Mouse (Mus musculus): ENCODE results near the gene Cog2.

The Cog2 gene

GRCm38 (mm10) chr8:124516525-124516924 is 4.0 kb upstream of the Cog2 start:
- no peak for DNase-seq (ENCODE audit: low spot score in 2 of 2)

- DNase-seq (ENCODE audit: low spot score in 2 of 2) = no peak
Measured at GRCm38 (mm10) chr8:124517142-124517541, 3.4 kb upstream of the Cog2 start.

GRCm38 (mm10) chr8:124521946-124522345 is 1.4 kb downstream of the Cog2 start:
- no peak for DNase-seq (ENCODE audit: low spot score in 2 of 2)

- DNase-seq (ENCODE audit: low spot score in 2 of 2) = no peak
Measured at GRCm38 (mm10) chr8:124526261-124526660, 5.7 kb downstream of the Cog2 start.

- DNase-seq (ENCODE audit: low spot score in 2 of 2) = no peak
Measured at GRCm38 (mm10) chr8:124530076-124530475, 9.5 kb downstream of the Cog2 start.

GRCm38 (mm10) chr8:124530556-124530955 is 10.0 kb downstream of the Cog2 start:
- no peak for DNase-seq (ENCODE audit: low spot score in 2 of 2)

GRCm38 (mm10) chr8:124530996-124531395 is 10.4 kb downstream of the Cog2 start:
- DNase-seq (ENCODE audit: low spot score in 2 of 2) = no peak

GRCm38 (mm10) chr8:124532626-124533025 is 12.1 kb downstream of the Cog2 start:
- DNase-seq (ENCODE audit: low spot score in 2 of 2) = no peak

GRCm38 (mm10) chr8:124535451-124535850 is 14.9 kb downstream of the Cog2 start:
- no peak for DNase-seq (ENCODE audit: low spot score in 2 of 2)

- no peak for DNase-seq (ENCODE audit: low spot score in 2 of 2)
Measured at GRCm38 (mm10) chr8:124540906-124541305, 20.3 kb downstream of the Cog2 start.

GRCm38 (mm10) chr8:124542001-124542400 is 21.4 kb downstream of the Cog2 start:
- no peak for DNase-seq (ENCODE audit: low spot score in 2 of 2)

- no peak for DNase-seq (ENCODE audit: low spot score in 2 of 2)
Measured at GRCm38 (mm10) chr8:124543272-124543671, 22.7 kb downstream of the Cog2 start.

GRCm38 (mm10) chr8:124546371-124546770 is 25.8 kb downstream of the Cog2 start:
- DNase-seq (ENCODE audit: low spot score in 2 of 2) = no peak

GRCm38 (mm10) chr8:124546815-124547214 is 26.2 kb downstream of the Cog2 start:
- no peak for DNase-seq (ENCODE audit: low spot score in 2 of 2)

GRCm38 (mm10) chr8:124547269-124547668 is 26.7 kb downstream of the Cog2 start:
- DNase-seq (ENCODE audit: low spot score in 2 of 2) = no peak

GRCm38 (mm10) chr8:124548187-124548586 is 27.6 kb downstream of the Cog2 start:
- no peak for DNase-seq (ENCODE audit: low spot score in 2 of 2)

- no peak for DNase-seq (ENCODE audit: low spot score in 2 of 2)
Measured at GRCm38 (mm10) chr8:124551011-124551661, 30.6 kb downstream of the Cog2 start.

GRCm38 (mm10) chr8:124555113-124555750 is 34.7 kb downstream of the Cog2 start:
- no peak for DNase-seq (ENCODE audit: low spot score in 2 of 2)

GRCm38 (mm10) chr8:124556164-124556563 is 35.6 kb downstream of the Cog2 start:
- DNase-seq (ENCODE audit: low spot score in 2 of 2) = no peak

GRCm38 (mm10) chr8:124556658-124557057 is 36.1 kb downstream of the Cog2 start:
- no peak for DNase-seq (ENCODE audit: low spot score in 2 of 2)

GRCm38 (mm10) chr8:124557476-124557875 is 36.9 kb downstream of the Cog2 start:
- no peak for DNase-seq (ENCODE audit: low spot score in 2 of 2)

- DNase-seq (ENCODE audit: low spot score in 2 of 2) = no peak
Measured at GRCm38 (mm10) chr8:124567126-124567525, 46.6 kb downstream of the Cog2 start.

- peak; percentile 29 to 39 for DNase-seq (ENCODE audit: low spot score in 2 of 2)
Measured at GRCm38 (mm10) chr8:124567584-124567983, 47.0 kb downstream of the Cog2 start.

GRCm38 (mm10) chr8:124569100-124569499 is 48.5 kb downstream of the Cog2 start:
- DNase-seq (ENCODE audit: low spot score in 2 of 2) = peak in 1 of 2 experiments; percentile 17

Measured in heart, adult 9 months (tissue).